Mouse (Mus musculus) cerebellum, adult 2 months (tissue): Measurements from ENCODE around the gene Meis1.

Experiments used
- CTCF ChIP-seq: fragments of 200-500 bp; IDR thresholded peaks from 2 replicates; pipeline ENCODE4 v1.5.1; 2011; ENCODE audit warnings: low read depth, mild to moderate bottlenecking, control low read depth, low read length, moderate library complexity, borderline replicate concordance; ENCODE audit not compliant: insufficient read depth
- POLR2A ChIP-seq: fragments of 200-500 bp; IDR thresholded peaks from 2 replicates; pipeline ENCODE4 v1.6.1; 2011; ENCODE audit warnings: low read length, control low read depth, borderline replicate concordance; ENCODE audit not compliant: insufficient read depth

- TF ChIP-seq POLR2A (no peak), CTCF (no peak)
These were observed 29.0 kb downstream of the Meis1 start for GRCm38 (mm10) chr11:18989669-18990243.
